Mouse (Mus musculus) urinary bladder, adult 2 months (tissue): ENCODE data around the gene Oosp2. TPM values are rescaled to one million over a fixed set of nuclear protein-coding genes. Genes with fewer than 3 reads are reported as not detected.

Experiments used
- DNase-seq: peaks from one replicate; pipeline ENCODE4 v3.0.0; 2022; ENCODE audit warnings: low spot score
- polyA plus RNA-seq: library from polyadenylated mRNA; depleted of rRNA; stranded (reverse); fragments of >200 nt; gene quantifications from 2 replicates; pipeline ENCODE4 v1.2.3, GENCODE M21; 2012; rRNA removed

The Oosp2 gene
- polyA plus RNA-seq, 1 experiment: not detected

GRCm38 (mm10) chr19:11604603-11605002 lies 55.8 kb downstream of the Oosp2 start, which contains the start of gene Ms4a6d:
Gene Ms4a6d, minus strand, starts transcription at chr19:11604849.
- DNase-seq: no peak

GRCm38 (mm10) chr19:11602026-11602425 lies 58.3 kb downstream of the Oosp2 start:
- no peak for DNase-seq

GRCm38 (mm10) chr19:11601349-11601748 lies 59.0 kb downstream of the Oosp2 start:
- DNase-seq: no peak

Other genes starting within 250 kb of the Oosp2 start
- 5.0 TPM in 2 replicates for gene Ms4a4b, start 217.0 kb downstream of the Oosp2 start, polyA plus RNA-seq
- 12.8 and 13.3 TPM in 2 replicates for gene Ms4a6c, start 191.2 kb downstream of the Oosp2 start, polyA plus RNA-seq
- gene Gm8369, start 174.6 kb downstream of the Oosp2 start, polyA plus RNA-seq: 0.69 and 0.70 TPM in 2 replicates
- gene Ms4a6b, start 144.0 kb downstream of the Oosp2 start, polyA plus RNA-seq: 9.2 and 14.0 TPM in 2 replicates
- gene Ms4a4d, start 123.8 kb downstream of the Oosp2 start, polyA plus RNA-seq: 45.9 and 47.7 TPM in 2 replicates
- gene Ms4a6d, start 55.7 kb downstream of the Oosp2 start, polyA plus RNA-seq: 5.2 and 6.5 TPM in 2 replicates
- 0.19 and 0.21 TPM in 2 replicates for gene Ms4a2, start 36.8 kb downstream of the Oosp2 start, polyA plus RNA-seq
- not detected in 2 replicates for gene Ms4a3, start 19.7 kb downstream of the Oosp2 start, polyA plus RNA-seq
- gene Oosp1, start 30.6 kb upstream of the Oosp2 start, polyA plus RNA-seq: not detected in 2 replicates
- gene Oosp3, start 36.5 kb upstream of the Oosp2 start, polyA plus RNA-seq: not detected in 2 replicates
- not detected in 2 replicates for gene Gif, start 87.0 kb upstream of the Oosp2 start, polyA plus RNA-seq
- gene Mrpl16, start 109.8 kb upstream of the Oosp2 start, polyA plus RNA-seq: 32.9 and 33.0 TPM in 2 replicates
- gene Stx3, start 158.8 kb upstream of the Oosp2 start, polyA plus RNA-seq: 16.9 and 19.3 TPM in 2 replicates
- gene Olfr1417, start 178.7 kb upstream of the Oosp2 start, polyA plus RNA-seq: 0.08 TPM in 1 of 2 replicates, not detected in the other
- gene Olfr1418, start 200.5 kb upstream of the Oosp2 start, polyA plus RNA-seq: not detected in 2 replicates
- 0.03 TPM in 1 of 2 replicates, not detected in the other for gene Olfr1419, start 214.5 kb upstream of the Oosp2 start, polyA plus RNA-seq
- gene Olfr1420, start 226.0 kb upstream of the Oosp2 start, polyA plus RNA-seq: not detected in 2 replicates